Mouse (Mus musculus) midbrain, embryonic 12.5 days (tissue): ENCODE results near the gene Fam24a. TPM values are rescaled to one million over a fixed set of nuclear protein-coding genes. Genes with fewer than 3 reads are reported as not detected.
A peak's percentile ranks its signal among the peaks of the same experiment; 100 is the strongest.

ENCODE experiments used
- ATAC-seq: fragments of 200-750 bp; cut with Nextera tagmentation; 2 replicates; pipeline ENCODE4 v1.8.0; 2017; ENCODE audit warnings: low read depth, moderate TSS enrichment, moderate library complexity; ENCODE audit not compliant: low FRiP score
- H3K27ac ChIP-seq: fragments of 300-500 bp; sonication (generic); replicated peaks from 2 replicates; pipeline ENCODE4 v1.5.1; 2016; ENCODE audit warnings: mild to moderate bottlenecking
- H3K27me3 ChIP-seq: fragments of 300-500 bp; sonication (generic); 2 replicates; pipeline ENCODE4 v1.6.1; 2016; ENCODE audit warnings: mild to moderate bottlenecking
- H3K36me3 ChIP-seq: fragments of 300-500 bp; sonication (generic); 2 replicates; pipeline ENCODE4 v1.6.1; 2016
- H3K4me1 ChIP-seq: fragments of 300-500 bp; sonication (generic); 2 replicates; pipeline ENCODE4 v1.6.1; 2016
- H3K4me2 ChIP-seq: fragments of 300-500 bp; sonication (generic); replicated peaks from 2 replicates; pipeline ENCODE4 v1.6.1; 2016; ENCODE audit warnings: mild to moderate bottlenecking, moderate library complexity
- H3K4me3 ChIP-seq: fragments of 300-500 bp; sonication (generic); 2 replicates; pipeline ENCODE4 v1.5.1; 2016; ENCODE audit warnings: mild to moderate bottlenecking
- H3K9ac ChIP-seq: fragments of 300-500 bp; sonication (generic); replicated peaks from 2 replicates; pipeline ENCODE4 v1.6.1; 2016; ENCODE audit warnings: mild to moderate bottlenecking, moderate library complexity
- H3K9me3 ChIP-seq: fragments of 300-500 bp; sonication (generic); 2 replicates; pipeline ENCODE4 v1.6.1; 2016; ENCODE audit warnings: mild to moderate bottlenecking
- WGBS: fragments of 180-500 bp; shearing (Covaris S2); methylation state at CpG from one replicate; pipeline ENCODE4 v1.1.7; 2016; 5-methylcytosine and 5-hydroxymethylcytosine counted together
- polyA plus RNA-seq: library from polyadenylated mRNA; unstranded; fragments of >200 nt; fragmentation: Nextera tagmentation; extraction: Ambion mirVana; gene quantifications from 2 replicates; pipeline ENCODE4 v1.2.1, GENCODE M21; 2016

Fam24a gene
- polyA plus RNA-seq, 1 experiment from 2014 or later, result not detected

DNA sequence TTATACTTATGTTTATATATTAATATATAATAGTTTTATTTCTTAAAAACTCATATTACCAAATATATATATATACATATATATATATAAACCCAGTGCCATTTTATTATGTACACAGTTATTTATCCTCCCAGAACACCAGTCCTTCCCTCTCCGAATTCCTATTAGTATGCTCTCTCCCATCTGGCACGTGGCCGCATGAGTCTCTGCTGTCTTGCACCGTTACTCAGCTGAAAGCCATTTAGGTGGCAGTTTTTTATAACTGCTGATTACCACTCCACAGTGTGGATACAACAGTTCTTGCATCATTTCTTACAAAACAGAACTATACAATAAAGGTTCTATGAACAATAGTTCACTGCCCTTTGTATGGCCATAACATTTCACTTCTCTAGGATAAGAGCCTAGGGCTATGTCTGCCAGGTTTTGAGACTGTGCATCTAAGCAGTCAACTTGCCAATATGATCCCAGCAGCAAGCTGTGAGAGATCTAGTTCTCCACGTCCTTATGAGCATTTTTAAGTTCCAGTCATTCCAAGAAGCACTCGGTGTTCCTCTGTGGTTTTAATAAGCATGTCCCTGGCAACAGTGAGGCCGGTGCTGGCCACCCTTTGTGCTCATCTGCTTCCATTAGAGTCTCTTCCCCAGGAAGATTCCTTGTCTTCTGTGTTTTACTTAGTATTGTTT, 12.3 kb downstream of the Fam24a start:
- no peaks in the 10 kb centered on the region for H3K9me3 ChIP-seq
- H3K4me3 ChIP-seq, result no peak overlapping the region
- 75% methylated on average over 7 of the region's 7 CpGs for WGBS
- no peak overlapping the region for H3K9ac ChIP-seq
- no peaks in the 10 kb centered on the region for H3K4me1 ChIP-seq
- peaks cover 58% of the 10 kb centered on the region for H3K36me3 ChIP-seq
- no peak overlapping the region for H3K27ac ChIP-seq
- no peak overlapping the region for H3K4me2 ChIP-seq
- ATAC-seq, result no peak
- H3K27me3 ChIP-seq, result no peaks in the 10 kb centered on the region

DNA sequence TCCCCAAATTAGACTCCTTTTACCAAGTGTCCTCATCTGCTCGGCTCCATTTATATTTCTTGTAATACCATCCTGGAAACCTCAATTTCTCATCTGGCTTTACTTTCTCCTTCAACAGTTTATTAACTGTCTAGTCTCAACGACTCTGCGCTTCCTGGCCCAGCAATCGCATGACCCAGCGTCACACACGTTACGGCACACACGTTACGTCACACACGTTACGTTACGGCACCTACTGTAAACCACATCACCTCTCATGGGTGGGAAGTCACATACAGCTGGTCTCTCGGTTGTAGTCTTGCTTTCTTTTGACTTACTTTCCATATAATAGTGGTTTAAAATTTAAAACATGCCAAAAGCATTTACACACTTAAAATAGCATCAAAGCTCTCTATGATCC, 22.4 kb downstream of the Fam24a start:
- H3K36me3 ChIP-seq, result peaks cover 55% of the 10 kb centered on the region
- no peak overlapping the region for H3K27ac ChIP-seq
- H3K4me2 ChIP-seq, result no peak overlapping the region
- peaks cover 3% of the 10 kb centered on the region for H3K4me1 ChIP-seq
- H3K4me3 ChIP-seq, result no peak overlapping the region
- H3K27me3 ChIP-seq, result no peaks in the 10 kb centered on the region
- H3K9me3 ChIP-seq, result no peaks in the 10 kb centered on the region
- no peak overlapping the region for H3K9ac ChIP-seq
- no peak for ATAC-seq
- whole genome bisulfite sequencing, result 96% methylated on average over 13 of the region's 13 CpGs

DNA sequence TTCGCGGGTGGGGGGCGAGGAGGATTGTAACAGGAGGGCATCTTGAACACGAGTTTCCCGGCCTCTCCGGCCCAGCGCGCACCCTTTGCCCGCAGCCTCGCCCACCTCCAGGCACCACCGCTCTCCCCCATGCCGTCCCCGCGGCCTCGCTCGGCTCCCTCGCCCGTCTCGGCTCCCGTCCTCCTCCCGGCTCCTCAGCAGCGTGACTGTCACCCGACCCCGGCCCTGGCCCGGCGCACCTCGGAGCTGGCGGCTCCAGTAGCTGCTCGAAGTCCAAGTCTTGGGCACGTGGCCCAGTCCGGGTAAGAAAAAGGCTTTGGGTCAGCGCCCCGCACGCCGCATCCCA, 28.6 kb downstream of the Fam24a start:
- peak overlapping the region; percentile 80 for H3K4me3 ChIP-seq
- under 1% methylated on average over 35 of the region's 35 CpGs for WGBS
- peaks cover 8% of the 10 kb centered on the region for H3K27me3 ChIP-seq
- ATAC-seq, result peak; percentile 82; the same call in 1 of the 2 replicates
- peak overlapping the region; percentile 89 for H3K9ac ChIP-seq
- peaks cover 20% of the 10 kb centered on the region for H3K36me3 ChIP-seq
- H3K4me2 ChIP-seq, result peak overlapping the region; percentile 90
- H3K4me1 ChIP-seq, result peaks cover 16% of the 10 kb centered on the region
- H3K9me3 ChIP-seq, result no peaks in the 10 kb centered on the region
- peak overlapping the region; percentile 88 for H3K27ac ChIP-seq

DNA sequence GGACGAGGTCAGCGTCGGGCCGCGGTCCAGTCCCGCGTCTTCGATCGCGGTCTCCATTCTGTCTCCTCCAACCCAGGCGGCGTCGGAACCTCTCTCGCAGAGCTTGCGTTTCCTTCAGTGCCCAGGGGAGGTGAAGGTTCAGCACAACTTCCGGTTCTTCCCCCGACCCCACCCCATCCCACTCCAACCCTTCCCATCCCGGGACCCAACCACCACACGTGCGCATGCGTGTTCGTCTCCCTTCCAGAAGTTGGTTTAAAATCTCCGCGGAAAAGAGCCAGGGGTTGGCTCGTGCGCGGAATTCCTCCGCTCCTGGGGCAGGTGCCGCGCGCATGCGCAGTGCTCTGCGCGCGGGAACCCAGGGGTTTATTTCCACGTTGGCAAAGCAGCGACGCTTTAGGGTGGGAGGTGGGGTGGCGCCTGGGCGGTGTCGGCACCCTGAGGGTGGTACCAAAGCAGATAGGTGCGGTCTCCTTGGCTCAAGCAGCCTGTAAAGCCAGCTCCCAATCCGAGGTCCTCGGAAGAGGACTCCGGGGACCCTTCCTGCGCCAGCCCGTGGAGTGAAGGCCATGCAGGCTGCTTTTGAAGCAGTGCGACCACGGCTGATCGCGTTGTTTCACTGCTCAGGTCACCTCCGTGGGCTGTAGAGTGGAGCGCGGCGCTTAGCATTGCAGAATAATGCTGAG, 29.1 kb downstream of the Fam24a start, which contains the start of gene 2310057M21Rik:
Gene 2310057M21Rik (minus strand): TSS at position 145 of the 686 bp plus-strand sequence.
- ATAC-seq, result peak; percentile 97
- H3K9ac ChIP-seq, result peak within 1 kb of the TSS; percentile 89
- H3K36me3 ChIP-seq, result peaks cover 15% of the 10 kb centered on the region
- WGBS, result under 1% methylated on average over 55 of the region's 55 CpGs
- no peaks in the 10 kb centered on the region for H3K9me3 ChIP-seq
- H3K27me3 ChIP-seq, result peaks cover 8% of the 10 kb centered on the region
- peak within 1 kb of the TSS; percentile 88 for H3K27ac ChIP-seq
- H3K4me1 ChIP-seq, result peaks cover 16% of the 10 kb centered on the region
- H3K4me2 ChIP-seq, result peak within 1 kb of the TSS; percentile 90
- H3K4me3 ChIP-seq, result peak within 1 kb of the TSS; percentile 80

DNA sequence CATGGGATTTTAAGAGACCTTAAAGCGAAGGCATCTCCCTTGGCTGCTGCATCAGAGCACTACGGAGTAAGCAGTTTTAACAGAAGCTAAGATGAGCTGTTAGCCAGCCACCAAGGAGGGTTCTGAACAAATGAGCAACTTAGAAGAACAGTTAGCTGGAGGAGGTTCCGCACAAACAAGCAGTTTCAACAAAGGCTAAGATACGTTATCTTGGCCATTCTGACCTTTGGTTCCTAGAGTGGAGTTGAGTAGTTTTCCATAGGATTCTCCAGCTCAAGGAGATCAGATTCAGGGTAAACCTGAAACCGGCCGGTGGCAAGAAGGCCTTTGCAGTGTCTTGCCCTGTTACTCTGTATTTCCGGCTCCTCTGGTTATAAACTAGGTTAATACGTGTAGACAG, 30.5 kb downstream of the Fam24a start:
- H3K36me3 ChIP-seq, result peaks cover 2% of the 10 kb centered on the region; the same call in 1 of the 2 replicates
- no peak overlapping the region for H3K4me3 ChIP-seq
- no peak overlapping the region for H3K9ac ChIP-seq
- H3K4me1 ChIP-seq, result peaks cover 16% of the 10 kb centered on the region
- no peaks in the 10 kb centered on the region for H3K9me3 ChIP-seq
- H3K27me3 ChIP-seq, result peaks cover 8% of the 10 kb centered on the region
- 95% methylated on average over 8 of the region's 8 CpGs for WGBS
- H3K27ac ChIP-seq, result no peak overlapping the region
- no peak overlapping the region for H3K4me2 ChIP-seq
- ATAC-seq, result no peak

DNA sequence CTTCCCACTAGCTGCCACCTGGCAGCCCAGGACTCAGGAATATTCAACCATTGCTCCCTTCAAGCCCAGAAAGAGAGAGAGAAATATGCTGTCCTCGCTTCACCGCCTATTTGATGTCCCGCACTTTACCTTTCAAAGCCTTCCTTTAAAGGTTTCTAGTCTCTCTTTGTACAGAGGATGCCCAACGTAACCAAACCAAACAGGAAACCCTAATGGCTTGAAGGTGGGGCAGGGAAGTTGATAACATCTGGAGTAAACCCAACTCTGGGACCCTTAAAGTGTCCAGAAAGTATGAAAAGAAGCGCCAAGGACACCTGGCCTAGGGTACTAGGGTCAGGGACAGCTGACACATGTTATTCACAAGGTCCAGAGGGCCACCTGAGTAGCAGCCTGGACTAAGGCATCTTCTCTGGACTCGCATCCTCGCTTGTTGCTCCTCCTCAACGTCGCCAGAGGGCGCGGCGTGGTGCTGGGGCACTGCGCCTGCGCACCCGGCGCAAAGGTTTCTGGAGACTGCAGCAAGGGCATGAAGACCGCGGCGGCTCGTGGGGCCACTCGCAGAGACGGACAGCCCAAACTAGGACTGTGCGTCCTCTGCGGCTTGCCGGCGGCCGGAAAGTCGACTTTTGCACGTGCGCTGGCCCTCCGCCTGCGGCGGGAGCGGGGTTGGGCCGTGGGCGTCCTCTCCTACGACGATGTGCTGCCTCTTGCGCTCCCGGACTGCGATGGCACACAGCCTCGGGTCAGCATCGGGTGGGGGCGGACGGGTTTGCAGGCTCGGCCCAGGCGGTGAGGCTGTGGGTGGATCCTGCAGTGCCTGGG, 37.2 kb downstream of the Fam24a start, which contains the start of gene Pstk:
Gene Pstk (plus strand): TSS at position 494 of the 822 bp plus-strand sequence.
- peak within 1 kb of the TSS; percentile 90 for H3K27ac ChIP-seq
- no peaks in the 10 kb centered on the region for H3K27me3 ChIP-seq
- no peaks in the 10 kb centered on the region for H3K9me3 ChIP-seq
- no peaks in the 10 kb centered on the region for H3K36me3 ChIP-seq
- peak; percentile 96 for ATAC-seq
- peak within 1 kb of the TSS; percentile 67 for H3K4me3 ChIP-seq
- peaks cover 6% of the 10 kb centered on the region; the same call in 1 of the 2 replicates for H3K4me1 ChIP-seq
- H3K4me2 ChIP-seq, result peak within 1 kb of the TSS; percentile 66
- 5% methylated on average over 45 of the region's 47 CpGs for WGBS
- peak within 1 kb of the TSS; percentile 83 for H3K9ac ChIP-seq

DNA sequence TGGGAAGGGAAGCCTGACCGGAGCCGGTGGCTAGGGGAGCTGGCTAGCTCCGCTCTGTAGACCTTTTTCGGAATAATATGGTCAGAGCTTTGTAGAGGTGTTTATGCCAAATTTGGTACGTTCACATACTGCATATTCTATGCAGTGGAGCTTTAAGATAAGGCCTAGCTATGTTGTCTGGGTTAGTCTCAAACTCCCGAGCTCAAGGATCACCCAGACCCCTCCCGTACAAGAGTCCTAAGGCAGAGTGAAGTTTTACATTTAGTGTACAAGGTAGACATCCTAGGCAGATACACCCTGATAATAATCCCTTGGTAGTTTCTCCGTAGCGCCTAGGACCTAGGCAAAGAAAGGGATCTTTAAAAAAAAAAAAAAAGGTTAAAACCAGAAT, 37.8 kb downstream of the Fam24a start:
- H3K27me3 ChIP-seq, result no peaks in the 10 kb centered on the region
- H3K36me3 ChIP-seq, result no peaks in the 10 kb centered on the region
- peaks cover 6% of the 10 kb centered on the region; the same call in 1 of the 2 replicates for H3K4me1 ChIP-seq
- peak overlapping the region; percentile 83 for H3K9ac ChIP-seq
- peak overlapping the region; percentile 66 for H3K4me2 ChIP-seq
- 8% methylated on average over 9 of the region's 9 CpGs for WGBS
- peak overlapping the region; percentile 67 for H3K4me3 ChIP-seq
- no peak; the same call in 1 of the 2 replicates for ATAC-seq
- peak overlapping the region; percentile 90 for H3K27ac ChIP-seq
- no peaks in the 10 kb centered on the region for H3K9me3 ChIP-seq

DNA sequence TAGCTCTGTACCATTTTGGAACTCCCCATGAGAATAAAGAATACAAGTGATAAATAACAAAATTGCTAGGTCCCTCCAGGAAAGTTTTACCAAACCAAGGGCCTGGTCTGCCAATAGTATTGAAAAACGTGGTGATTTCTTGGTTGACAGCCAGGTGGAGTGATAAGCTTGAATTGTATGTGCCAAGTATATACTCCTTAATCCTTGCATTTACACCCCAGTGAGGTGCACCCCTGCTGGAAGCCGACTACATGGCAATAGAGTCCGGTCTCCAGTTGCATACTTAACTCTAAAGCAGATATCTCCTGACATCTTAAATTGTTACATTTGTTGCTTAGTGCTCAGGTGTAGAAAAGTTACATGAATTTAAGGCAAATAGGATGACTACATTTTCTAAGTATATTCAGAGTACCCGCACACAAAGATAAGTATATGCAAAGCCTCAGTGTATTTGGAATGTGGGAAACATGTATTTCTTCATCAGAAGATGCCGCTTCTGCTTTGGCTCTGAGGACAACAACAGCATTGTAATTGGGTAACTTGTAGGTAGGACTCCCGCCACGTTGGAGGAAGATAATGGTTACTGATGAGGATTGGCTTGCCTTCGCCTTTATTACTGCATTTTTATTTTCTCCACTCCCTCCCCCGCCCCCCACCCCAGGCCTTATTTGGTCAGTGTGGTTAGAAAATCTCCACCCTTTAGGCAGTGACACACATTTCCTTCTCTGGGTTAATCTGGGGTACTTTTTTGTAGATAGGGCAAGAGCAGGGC, 38.4 kb downstream of the Fam24a start:
- no peak for ATAC-seq
- Histone ChIP-seq H3K27me3 (no peaks in the 10 kb centered on the region), H3K4me2 (peak overlapping the region; percentile 66), H3K27ac (no peak overlapping the region), H3K4me1 (peaks cover 6% of the 10 kb centered on the region; the same call in 1 of the 2 replicates), H3K9me3 (no peaks in the 10 kb centered on the region), H3K36me3 (no peaks in the 10 kb centered on the region), H3K4me3 (peak overlapping the region; percentile 67), H3K9ac (peak overlapping the region; percentile 83)
- 75% methylated on average over 9 of the region's 9 CpGs for whole genome bisulfite sequencing

Other genes with a start within 250 kb of the Fam24a start
- not detected in 2 replicates for gene 4933402N03Rik, start 187.6 kb upstream of the Fam24a start, polyA plus RNA-seq
- gene 5430419D17Rik, start 159.5 kb upstream of the Fam24a start, polyA plus RNA-seq, result not detected in 2 replicates
- gene Cuzd1, start 11.6 kb upstream of the Fam24a start, polyA plus RNA-seq, result not detected in 2 replicates
- gene Fam24b, start 4.3 kb upstream of the Fam24a start, polyA plus RNA-seq, result not detected in 2 replicates
- gene 2310057M21Rik, start 28.9 kb downstream of the Fam24a start, polyA plus RNA-seq, result 19.2 and 19.6 TPM in 2 replicates
- gene Pstk, start 37.3 kb downstream of the Fam24a start, polyA plus RNA-seq, result 57.0 and 57.7 TPM in 2 replicates
- gene Ikzf5, start 76.7 kb downstream of the Fam24a start, polyA plus RNA-seq, result 20.9 and 23.6 TPM in 2 replicates
- gene Acadsb, start 76.7 kb downstream of the Fam24a start, polyA plus RNA-seq, result 90.7 and 98.2 TPM in 2 replicates
- gene Hmx3, start 209.0 kb downstream of the Fam24a start, polyA plus RNA-seq, result 0.11 and 0.16 TPM in 2 replicates
- 0.34 and 0.56 TPM in 2 replicates for gene Hmx2, start 214.9 kb downstream of the Fam24a start, polyA plus RNA-seq
- 229 and 246 TPM in 2 replicates for gene Bub3, start 226.4 kb downstream of the Fam24a start, polyA plus RNA-seq